Mouse (Mus musculus): ENCODE results near the gene Cdkal1. TPM values are rescaled to one million over a fixed set of nuclear protein-coding genes. Genes with fewer than 3 reads are reported as not detected.
A peak's percentile ranks its signal among the peaks of the same experiment; 100 is the strongest.

Cdkal1 gene
- total RNA-seq (2021): 10 to 100 TPM; 17.8 to 18.5 TPM

DNA sequence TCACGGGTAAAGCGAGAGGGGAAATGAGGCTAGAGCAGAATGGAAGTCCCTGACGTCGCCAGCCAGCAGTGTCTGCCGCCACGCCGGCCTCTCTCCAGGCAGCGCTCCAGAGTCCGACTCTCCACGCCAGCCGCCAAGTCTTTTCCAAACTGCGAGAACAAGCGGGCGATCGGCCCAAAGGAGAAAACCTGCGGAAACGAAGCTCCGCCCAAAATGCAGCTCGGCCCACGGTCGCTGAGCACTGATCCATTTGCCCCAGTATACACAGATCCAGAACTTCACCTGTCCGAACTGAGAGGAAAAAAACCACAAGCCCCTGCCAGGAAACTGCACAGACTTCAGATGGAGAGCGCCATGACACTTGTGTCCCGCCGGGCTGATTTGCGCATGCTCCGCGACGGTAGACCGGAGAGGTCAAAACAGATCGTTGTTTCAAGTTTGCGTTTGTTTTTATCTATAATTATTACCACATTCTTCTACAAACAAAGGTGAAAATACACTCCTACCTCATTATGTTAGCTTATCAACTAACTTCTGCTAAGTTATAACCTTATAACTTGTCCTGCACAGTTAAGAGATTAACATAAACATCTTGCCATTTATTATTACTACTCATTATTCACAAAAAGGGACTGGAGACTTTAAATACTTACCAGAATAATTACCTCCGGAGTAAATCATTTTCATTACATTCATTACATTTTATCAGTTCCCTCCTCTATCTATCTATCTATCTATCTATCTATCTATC, at the start of gene Cdkal1:
Gene Cdkal1, minus strand, starts transcription at position 394 of the 751 bp plus-strand sequence.
- intact Hi-C loops (cut with DNase I): loop anchor here (2.0 to 10.0 kb wide), 4 partner anchors 127 to 679 kb away; no protein-coding TSS in a partner anchor

DNA sequence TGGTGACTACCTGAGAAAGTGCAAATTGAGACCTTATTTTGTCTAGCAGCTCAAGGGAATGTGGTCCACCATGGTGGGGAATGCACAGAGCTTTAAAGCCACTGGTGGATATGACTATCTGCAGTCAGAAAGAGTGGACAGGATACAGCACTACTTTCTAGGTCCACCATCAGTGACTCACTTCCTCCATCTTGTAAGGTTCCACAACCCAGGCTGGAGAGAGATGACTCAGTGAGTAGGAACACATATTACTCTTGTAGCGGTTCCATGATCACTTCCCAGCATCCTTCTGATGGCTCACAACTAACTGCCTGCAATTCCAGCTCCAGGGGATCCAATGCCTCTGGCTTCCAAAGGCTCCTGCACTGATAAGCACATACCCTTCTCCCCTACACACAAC, 47.9 kb upstream of the Cdkal1 start:
- intact Hi-C loops (cut with DNase I): no loop called here
- DNase-seq (ENCODE audit: extremely low spot score in 1 of 2, low spot score in 2 of 2): no peak

More for the DNA sequence above, at the start of gene Cdkal1:
- peak; percentile 78 to 89 for DNase-seq (ENCODE audit: extremely low spot score in 1 of 2, low spot score in 2 of 2)

DNA sequence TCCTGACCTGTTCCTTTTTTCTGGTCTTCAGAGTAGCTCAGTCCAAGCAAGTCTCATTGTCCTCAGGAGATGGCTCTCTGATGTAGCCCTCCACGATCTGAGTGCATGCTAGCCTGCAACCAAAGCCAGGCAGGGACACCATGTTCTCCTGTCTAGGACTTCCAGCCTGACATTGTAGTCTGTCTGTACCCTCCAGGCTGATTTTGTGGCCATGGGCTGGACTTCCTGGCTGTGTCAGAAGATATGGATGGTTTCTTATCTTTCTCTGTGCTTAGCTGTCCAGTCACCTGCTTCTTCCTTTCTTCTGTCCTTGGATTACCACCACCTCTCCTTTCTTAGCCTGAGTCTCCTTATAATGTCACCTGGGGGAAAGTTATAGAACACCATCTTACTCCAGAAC, 47.2 kb upstream of the Cdkal1 start:
- intact Hi-C loops (cut with DNase I): no loop called here
- DNase-seq (ENCODE audit: extremely low spot score in 1 of 2, low spot score in 2 of 2): no peak

DNA sequence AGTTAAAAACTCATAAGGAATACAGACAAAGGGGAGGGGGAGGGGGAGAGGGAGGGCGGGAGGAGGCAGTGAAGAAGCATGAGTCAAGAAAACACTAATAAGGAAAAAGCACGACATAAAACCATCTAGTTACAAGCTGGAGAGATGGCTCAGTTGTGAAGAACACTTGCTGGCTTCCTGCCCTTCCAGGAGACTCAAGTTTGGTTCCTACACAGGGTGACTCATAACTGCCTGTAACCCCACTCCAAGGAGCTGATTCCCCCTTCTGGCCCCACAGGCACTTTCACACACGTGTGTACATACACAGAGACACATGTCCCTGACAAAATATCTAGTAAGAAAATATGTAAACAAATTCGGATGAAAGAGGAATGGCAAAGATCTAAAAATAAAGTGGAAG, 46.2 kb upstream of the Cdkal1 start:
- no peak for DNase-seq (ENCODE audit: extremely low spot score in 1 of 2, low spot score in 2 of 2)
- intact Hi-C loops (cut with DNase I): no loop called here

DNA sequence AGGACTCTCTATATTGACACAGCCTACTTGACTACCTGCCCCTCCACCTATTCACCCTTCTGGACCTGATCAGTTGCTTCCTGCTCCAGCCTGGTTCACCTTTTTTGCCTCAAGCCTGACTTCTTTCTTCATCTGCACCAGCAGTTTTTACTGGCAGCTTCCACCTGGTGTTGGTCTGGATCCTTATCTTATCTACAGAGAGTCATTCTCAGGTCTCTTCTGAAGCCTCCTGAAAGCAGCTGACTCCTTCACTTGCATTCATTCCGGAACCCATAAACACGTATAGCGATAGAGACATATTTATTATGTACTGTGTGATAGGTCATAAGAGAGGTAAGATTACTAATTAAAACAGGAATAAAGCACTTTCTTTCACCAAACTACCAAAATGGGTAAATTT, 11.3 kb upstream of the Cdkal1 start:
- intact Hi-C loops (cut with DNase I): no loop called here
- no peak for DNase-seq (ENCODE audit: extremely low spot score in 1 of 2, low spot score in 2 of 2)

DNA sequence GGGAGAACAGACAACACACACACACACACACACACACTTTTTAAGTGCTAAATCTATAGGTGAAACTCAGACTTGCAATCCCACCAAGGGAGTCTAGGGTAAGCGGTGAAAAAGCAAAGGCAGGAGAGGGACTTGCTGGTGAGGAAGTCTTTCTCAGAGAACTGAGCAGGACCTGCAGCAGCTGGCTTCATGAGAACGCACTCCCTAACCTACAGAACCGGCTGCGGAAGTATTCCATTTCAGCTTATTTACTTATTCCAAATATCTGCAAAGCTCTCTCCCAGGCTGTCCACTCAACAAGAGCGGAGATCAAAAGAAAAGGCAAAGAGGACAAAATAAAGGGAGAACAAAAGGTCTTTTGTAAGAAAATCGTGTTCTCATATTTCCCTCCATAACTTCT, 8.9 kb upstream of the Cdkal1 start:
- DNase-seq (ENCODE audit: extremely low spot score in 1 of 2, low spot score in 2 of 2): no peak
- intact Hi-C loops (cut with DNase I): no loop called here

DNA sequence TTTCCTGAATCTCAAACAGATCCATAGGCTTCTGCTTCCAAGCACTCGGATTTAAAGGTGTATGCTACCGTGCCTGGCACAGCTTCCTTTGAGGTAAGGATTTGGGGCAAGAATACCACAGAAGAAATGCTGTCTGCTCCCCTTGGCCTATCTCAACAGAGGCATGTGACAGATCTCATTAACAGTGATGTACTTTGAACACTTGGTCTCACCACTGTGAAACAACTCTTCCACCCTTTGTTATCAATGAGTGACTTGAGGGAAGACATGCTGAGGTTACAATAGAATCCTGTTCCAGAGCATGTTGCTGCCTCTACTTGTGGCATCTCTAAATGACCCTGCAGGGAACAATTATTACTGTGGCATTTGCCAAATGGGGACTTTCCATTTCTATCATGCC, 4.6 kb upstream of the Cdkal1 start:
- intact Hi-C loops (cut with DNase I): no loop called here
- DNase-seq (ENCODE audit: extremely low spot score in 1 of 2, low spot score in 2 of 2): no peak

DNA sequence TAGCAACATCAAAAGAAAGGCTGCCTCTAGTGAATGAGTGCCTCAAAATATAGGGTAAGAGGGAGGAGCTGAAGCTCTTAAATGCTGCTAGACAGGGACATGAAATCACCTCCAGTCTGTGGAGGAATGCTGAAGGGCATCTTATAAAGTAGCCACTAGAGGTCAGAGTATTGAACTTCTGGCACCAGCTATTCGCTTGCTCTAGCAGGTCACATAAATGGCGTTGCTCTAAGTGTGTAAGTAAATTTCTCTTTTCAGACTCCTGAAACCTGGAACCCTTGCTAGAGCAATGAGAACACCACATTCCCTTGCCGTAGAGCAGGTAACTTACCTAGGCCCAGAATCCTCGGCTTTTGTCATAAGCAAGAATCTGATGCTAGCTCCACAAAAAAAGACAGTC, 2.0 kb upstream of the Cdkal1 start:
- intact Hi-C loops (cut with DNase I): loop anchor here (2.0 to 10.0 kb wide), 4 partner anchors 125 to 677 kb away; no protein-coding TSS in a partner anchor
- peak in 1 of 2 experiments; percentile 20 for DNase-seq (ENCODE audit: extremely low spot score in 1 of 2, low spot score in 2 of 2)

DNA sequence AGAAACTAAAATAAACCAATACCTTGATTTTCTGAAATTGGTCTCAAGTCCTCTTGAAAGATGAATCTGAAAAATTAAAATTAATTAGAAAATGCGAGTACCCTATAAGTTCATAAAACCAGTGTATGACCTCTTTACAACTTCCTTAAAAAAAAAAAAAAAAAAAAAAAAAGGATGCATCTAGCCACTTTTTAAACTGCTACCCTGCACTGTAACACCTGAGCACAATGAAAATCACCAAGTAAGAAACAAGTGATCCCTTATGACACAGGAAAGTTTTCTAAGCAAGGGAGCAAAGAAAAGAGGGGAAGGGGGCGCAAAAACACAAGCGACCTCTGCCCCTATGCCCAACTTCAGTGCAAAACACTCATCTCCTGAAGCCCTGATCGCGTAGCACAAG, 598 bp downstream of the Cdkal1 start:
- intact Hi-C loops (cut with DNase I): loop anchor here (5.0 to 10.0 kb wide), 3 partner anchors 232 to 680 kb away; no protein-coding TSS in a partner anchor
- DNase-seq (ENCODE audit: extremely low spot score in 1 of 2, low spot score in 2 of 2): no peak

DNA sequence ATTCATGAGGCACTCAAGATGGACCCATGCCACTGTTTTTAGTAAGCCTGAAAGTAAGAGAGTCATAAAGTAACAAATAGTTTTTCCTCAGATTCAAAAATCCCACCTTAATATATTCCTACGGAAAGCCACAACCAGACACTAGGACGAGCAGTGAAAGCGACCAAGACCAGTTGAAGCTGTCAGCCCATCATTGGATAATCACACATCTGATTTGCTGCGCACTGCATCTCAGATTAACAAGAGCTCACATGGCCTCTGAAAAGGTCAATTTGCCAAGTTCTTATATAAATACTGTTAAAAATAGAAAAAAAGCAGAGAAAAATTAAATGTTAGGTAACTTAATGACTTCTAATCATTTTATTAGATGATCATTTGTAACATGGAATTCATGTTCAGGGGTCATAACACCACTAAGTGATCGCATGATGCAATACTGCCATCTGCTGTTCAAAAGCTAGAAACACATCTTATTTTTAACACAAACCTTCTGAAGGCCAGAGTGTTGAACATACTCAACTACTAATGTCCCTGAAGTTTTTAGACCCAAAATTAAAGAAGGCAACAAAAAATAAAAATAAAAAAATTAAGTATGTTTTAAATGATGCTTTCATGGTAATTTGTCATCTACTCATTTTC, 16.9 kb downstream of the Cdkal1 start:
- intact Hi-C loops (cut with DNase I): loop anchor here (5.0 kb wide), 1 partner anchor 1421 kb away; no protein-coding TSS in a partner anchor
- no peak for DNase-seq (ENCODE audit: extremely low spot score in 1 of 2, low spot score in 2 of 2)

DNA sequence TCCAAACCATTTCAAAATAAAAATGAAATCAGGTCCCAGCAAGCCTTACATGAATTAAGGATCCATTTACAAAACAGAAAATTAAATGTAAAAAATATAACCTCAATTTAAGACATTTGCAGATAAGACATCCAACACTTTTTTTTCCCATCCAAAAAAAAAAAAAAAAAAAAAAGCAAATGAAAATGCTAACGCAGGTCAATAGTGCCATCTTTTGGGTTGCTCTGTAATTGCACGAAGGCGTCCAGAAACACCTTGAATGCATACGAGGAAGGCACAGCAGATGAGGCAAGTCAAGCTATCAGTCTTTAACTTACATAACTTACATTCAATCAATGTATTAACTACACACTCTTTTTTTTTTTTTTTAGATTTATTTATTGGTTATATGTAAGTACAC, 20.3 kb downstream of the Cdkal1 start:
- intact Hi-C loops (cut with DNase I): loop anchor here (2.0 to 5.0 kb wide), 2 partner anchors 876 to 1418 kb away; no protein-coding TSS in a partner anchor
- peak; percentile 41 to 55 for DNase-seq (ENCODE audit: extremely low spot score in 1 of 2, low spot score in 2 of 2)

DNA sequence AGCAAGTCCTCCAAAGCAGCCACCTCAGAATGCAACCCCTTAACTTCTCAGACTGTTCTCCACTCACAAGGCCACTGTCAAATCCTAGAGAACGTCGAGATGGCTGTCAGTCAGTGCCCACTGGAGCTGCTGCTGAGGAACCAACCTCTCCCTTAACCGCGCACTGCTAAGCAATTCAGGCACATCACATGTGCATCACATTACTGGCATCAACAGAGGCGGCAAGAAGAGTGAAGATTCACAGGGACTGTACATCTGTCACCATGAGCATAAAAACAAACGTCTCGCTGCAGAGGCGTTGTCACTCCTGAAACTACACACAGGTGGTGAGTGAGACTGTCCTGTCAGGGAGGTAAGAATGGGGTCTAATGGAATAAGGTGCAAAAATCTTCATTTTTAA, 21.7 kb downstream of the Cdkal1 start:
- no peak for DNase-seq (ENCODE audit: extremely low spot score in 1 of 2, low spot score in 2 of 2)
- intact Hi-C loops (cut with DNase I): loop anchor here (2.0 kb wide), 1 partner anchor 875 kb away; no protein-coding TSS in a partner anchor

DNA sequence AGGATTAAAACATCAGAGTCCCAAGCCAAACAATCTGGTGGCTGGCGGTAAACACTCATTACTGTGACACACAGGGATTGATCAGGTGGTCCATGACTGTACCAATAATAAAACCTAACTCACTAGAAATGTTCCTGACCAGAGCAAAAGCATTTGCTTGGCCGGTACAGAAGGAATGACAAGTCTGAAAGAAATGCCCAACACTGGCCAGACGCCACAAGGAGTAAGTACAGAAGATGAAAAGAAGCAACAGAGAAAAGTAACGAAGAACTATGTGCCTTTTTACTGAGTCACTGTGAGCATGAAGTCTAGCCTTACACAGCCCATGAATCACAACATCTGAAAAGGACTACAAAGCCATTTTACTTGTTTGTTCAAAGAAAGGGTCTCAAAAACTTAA, 24.3 kb downstream of the Cdkal1 start:
- intact Hi-C loops (cut with DNase I): no loop called here
- no peak for DNase-seq (ENCODE audit: extremely low spot score in 1 of 2, low spot score in 2 of 2)

DNA sequence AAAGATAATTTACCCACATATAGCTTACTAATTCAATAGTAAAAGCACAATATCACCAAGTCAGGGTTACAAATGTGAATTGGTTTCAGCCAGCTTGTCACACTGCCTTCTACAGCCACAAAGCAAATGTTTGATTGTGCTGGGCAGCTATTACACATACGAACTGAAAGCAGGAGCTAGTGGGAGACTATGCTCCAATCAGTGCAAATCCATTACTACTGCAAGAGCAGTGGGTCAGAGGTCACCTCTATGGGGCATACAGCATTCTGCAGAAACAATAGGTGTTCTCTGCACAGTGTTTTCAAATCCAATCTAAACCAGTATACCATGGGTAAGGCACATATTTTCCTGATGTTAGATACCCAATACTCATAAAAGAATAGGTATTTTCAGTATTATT, 27.4 kb downstream of the Cdkal1 start:
- intact Hi-C loops (cut with DNase I): loop anchor here (10.0 kb wide), 1 partner anchor 203 kb away; no protein-coding TSS in a partner anchor
- no peak for DNase-seq (ENCODE audit: extremely low spot score in 1 of 2, low spot score in 2 of 2)

DNA sequence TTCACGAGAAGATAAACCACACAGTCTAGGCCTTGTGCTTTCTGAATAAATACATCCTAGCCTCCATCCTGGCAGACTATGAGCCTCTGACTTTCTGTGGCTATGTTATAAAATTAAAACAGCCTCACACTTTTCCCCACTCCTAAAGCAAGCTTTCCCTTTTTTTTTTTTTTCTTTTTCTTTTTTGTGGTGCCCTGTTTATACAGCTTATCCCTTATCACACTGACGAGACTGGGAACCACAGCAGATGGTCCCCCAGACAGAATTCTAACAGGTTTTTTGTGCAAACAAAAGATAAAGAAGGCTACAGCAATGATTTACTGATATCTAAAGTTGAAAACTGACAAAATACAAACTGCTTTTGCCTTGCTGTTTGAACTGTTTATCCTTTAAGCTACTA, 29.0 kb downstream of the Cdkal1 start:
- intact Hi-C loops (cut with DNase I): loop anchor here (10.0 kb wide), 1 partner anchor 202 kb away; no protein-coding TSS in a partner anchor
- DNase-seq (ENCODE audit: extremely low spot score in 1 of 2, low spot score in 2 of 2): no peak

DNA sequence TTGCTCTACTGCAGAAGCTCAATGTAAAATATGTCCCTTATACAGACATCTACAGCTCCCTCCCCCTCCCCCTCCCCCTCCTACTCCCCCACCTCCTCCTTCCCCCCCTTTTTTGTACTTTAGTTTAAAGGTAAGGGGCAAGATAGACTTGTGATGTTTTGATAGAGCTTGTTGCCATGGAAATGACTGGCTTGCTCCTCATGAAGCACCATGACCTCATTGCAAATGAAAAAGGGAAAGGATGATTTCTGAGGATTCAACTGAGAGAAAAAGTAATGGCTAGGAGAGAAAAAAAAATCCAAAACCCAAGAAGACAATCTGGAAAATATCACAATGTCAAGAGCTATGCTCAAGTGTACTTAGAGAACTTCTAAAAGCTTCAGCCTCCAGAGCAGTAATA, 29.4 kb downstream of the Cdkal1 start:
- no peak for DNase-seq (ENCODE audit: extremely low spot score in 1 of 2, low spot score in 2 of 2)
- intact Hi-C loops (cut with DNase I): loop anchor here (10.0 kb wide), 1 partner anchor 201 kb away; no protein-coding TSS in a partner anchor

DNA sequence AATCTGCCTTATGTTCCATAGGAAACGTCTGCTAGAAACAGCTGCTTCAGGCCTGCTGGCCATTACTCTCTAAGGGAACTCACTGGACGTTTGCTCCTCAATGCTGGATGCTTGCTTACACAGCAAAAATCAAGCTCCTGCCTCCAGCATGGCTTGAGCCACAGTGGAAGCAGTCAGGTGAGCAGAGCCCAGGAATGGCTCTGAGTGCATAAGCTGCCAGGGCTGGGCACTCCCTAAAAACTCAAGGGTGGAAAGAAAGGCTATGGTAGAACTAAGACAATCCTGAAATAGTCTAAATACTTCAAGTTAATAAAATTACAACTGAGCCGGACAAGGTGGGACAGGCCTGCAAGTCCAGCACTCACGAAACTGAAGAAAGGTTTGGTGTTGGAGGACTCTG, 30.7 kb downstream of the Cdkal1 start:
- intact Hi-C loops (cut with DNase I): loop anchor here (10.0 kb wide), 1 partner anchor 200 kb away; no protein-coding TSS in a partner anchor
- no peak for DNase-seq (ENCODE audit: extremely low spot score in 1 of 2, low spot score in 2 of 2)

DNA sequence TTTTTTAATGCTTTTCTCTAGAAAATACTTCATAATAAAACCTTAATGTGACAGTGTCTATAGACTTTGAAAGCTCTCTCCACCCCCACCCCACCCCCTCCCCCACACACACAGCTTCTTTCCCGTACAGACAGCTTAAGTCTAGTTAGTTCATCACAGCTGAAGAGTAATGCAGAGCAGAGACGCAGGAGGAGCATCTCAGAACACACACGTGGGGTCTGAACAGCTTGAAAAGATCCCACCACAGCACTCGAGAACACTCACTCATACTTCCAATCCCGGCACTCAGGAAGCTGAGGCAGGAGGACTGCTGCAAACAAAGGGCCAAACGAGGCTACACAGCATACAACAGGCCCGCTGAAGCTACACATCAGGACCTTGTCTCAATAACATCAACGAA, 31.1 kb downstream of the Cdkal1 start:
- no peak for DNase-seq (ENCODE audit: extremely low spot score in 1 of 2, low spot score in 2 of 2)
- intact Hi-C loops (cut with DNase I): loop anchor here (10.0 kb wide), 1 partner anchor 200 kb away; no protein-coding TSS in a partner anchor

DNA sequence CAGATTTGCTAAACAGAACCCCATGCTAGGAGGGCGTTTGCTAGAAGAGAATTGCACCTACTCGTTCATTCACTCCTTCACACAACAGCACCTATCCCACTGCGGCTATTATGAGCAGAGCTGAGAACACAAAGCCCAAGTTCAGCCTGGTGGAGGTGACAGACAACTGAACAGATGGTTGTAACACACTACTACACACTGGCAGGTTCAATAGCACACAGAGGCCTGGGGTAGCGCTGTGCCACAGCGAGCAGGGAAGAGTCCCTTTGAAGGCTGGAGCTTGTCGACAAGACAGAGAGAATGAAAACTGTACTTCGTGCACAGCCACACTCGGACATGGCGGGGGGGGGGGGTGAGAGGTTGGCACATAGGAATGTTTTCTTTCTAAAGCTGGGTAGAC, 31.6 kb downstream of the Cdkal1 start:
- intact Hi-C loops (cut with DNase I): loop anchor here (10.0 kb wide), 1 partner anchor 199 kb away; no protein-coding TSS in a partner anchor
- DNase-seq (ENCODE audit: extremely low spot score in 1 of 2, low spot score in 2 of 2): peak in 1 of 2 experiments; percentile 36

DNA sequence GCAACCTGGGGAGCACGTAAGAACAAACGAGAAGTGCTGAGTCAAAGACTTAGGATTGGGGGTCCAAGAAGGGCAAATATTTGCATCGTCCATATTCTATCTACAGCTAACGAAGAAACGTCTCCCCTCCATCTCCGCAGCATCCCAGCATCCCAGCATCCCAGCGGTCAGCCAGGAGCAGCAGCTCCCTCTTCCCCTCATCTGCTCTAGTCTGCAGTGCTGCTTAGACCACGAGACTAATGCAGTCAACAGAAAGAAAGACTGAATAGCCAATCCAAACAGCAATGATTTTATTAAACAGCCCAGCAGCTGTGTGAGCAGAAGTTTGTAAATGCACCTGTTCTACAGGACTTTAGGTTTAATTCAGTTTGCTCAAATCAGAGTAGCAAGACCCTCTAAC, 32.0 kb downstream of the Cdkal1 start:
- intact Hi-C loops (cut with DNase I): loop anchor here (10.0 kb wide), 1 partner anchor 199 kb away; no protein-coding TSS in a partner anchor

More for the DNA sequence above, 32.0 kb downstream of the Cdkal1 start:
- DNase-seq (ENCODE audit: extremely low spot score in 1 of 2, low spot score in 2 of 2): no peak

Measured in left cerebral cortex, postnatal 10 days (tissue).